Mouse (Mus musculus) heart, embryonic 15.5 days (tissue): Measurements from ENCODE around the gene Noxo1. TPM values are rescaled to one million over a fixed set of nuclear protein-coding genes. Genes with fewer than 3 reads are reported as not detected.
A peak's percentile ranks its signal among the peaks of the same experiment; 100 is the strongest.

Source experiments
- ATAC-seq: fragments of 200-750 bp; cut with Nextera tagmentation; replicated peaks from 2 replicates; pipeline ENCODE4 v1.8.0; 2017; ENCODE audit warnings: low read depth, moderate TSS enrichment; ENCODE audit not compliant: insufficient number of reproducible peaks, insufficient read depth, low FRiP score
- H3K27ac ChIP-seq: fragments of 300-500 bp; sonication (generic); 2 replicates; pipeline ENCODE4 v1.5.1; 2015; ENCODE audit warnings: mild to moderate bottlenecking, inconsistent platforms
- H3K27me3 ChIP-seq: fragments of 300-500 bp; sonication (generic); 2 replicates; pipeline ENCODE4 v1.6.1; 2015; ENCODE audit warnings: inconsistent platforms
- H3K36me3 ChIP-seq: fragments of 300-500 bp; sonication (generic); 2 replicates; pipeline ENCODE4 v1.6.1; 2015; ENCODE audit warnings: mild to moderate bottlenecking, inconsistent platforms
- H3K4me1 ChIP-seq: fragments of 300-500 bp; sonication (generic); replicated peaks from 2 replicates; pipeline ENCODE4 v1.6.1; 2015; ENCODE audit warnings: inconsistent platforms
- H3K4me2 ChIP-seq: fragments of 300-500 bp; sonication (generic); 2 replicates; pipeline ENCODE4 v1.6.1; 2015; ENCODE audit warnings: inconsistent platforms, mild to moderate bottlenecking, moderate library complexity
- H3K4me3 ChIP-seq: fragments of 300-500 bp; sonication (generic); 2 replicates; pipeline ENCODE4 v1.5.1; 2015; ENCODE audit warnings: mild to moderate bottlenecking, inconsistent platforms
- H3K9ac ChIP-seq: fragments of 300-500 bp; sonication (generic); 2 replicates; pipeline ENCODE4 v1.6.1; 2015; ENCODE audit warnings: mild to moderate bottlenecking, inconsistent platforms
- H3K9me3 ChIP-seq: fragments of 300-500 bp; sonication (generic); replicated peaks from 2 replicates; pipeline ENCODE4 v1.6.1; 2016; ENCODE audit warnings: inconsistent platforms
- WGBS: fragments of 180-500 bp; shearing (Covaris S2); methylation state at CpG from one replicate; pipeline ENCODE4 v1.1.7; 2015; ENCODE audit warnings: mixed read lengths; 5-methylcytosine and 5-hydroxymethylcytosine counted together
- polyA plus RNA-seq: library from polyadenylated mRNA; unstranded; fragments of >200 nt; fragmentation: Nextera tagmentation; extraction: Ambion mirVana; gene quantifications from 2 replicates; pipeline ENCODE4 v1.2.1, GENCODE M21; 2015

Gene Noxo1
- polyA plus RNA-seq, 1 experiment from 2014 or later, result 0.94 TPM

GRCm38 (mm10) chr17:24745526-24746497 lies 49.8 kb downstream of the Noxo1 start:
- Histone ChIP-seq H3K4me1 (no peaks in the 10 kb centered on the region), H3K27me3 (peaks cover 20% of the 10 kb centered on the region), H3K4me2 (no peak overlapping the region), H3K4me3 (no peak overlapping the region), H3K27ac (no peak overlapping the region), H3K9me3 (no peaks in the 10 kb centered on the region), H3K9ac (no peak overlapping the region), H3K36me3 (0 out of 2 replicates have a peak, but pooled peaks cover 5% of the 10 kb centered on the region)
- peak; percentile 74; the same call in 1 of the 2 replicates for ATAC-seq
- 20% methylated on average over 7 of the region's 7 CpGs for WGBS

GRCm38 (mm10) chr17:24746986-24747385 lies 51.0 kb downstream of the Noxo1 start:
- no peak overlapping the region for H3K27ac ChIP-seq
- H3K4me2 ChIP-seq, result no peak overlapping the region
- H3K27me3 ChIP-seq, result peaks cover 31% of the 10 kb centered on the region
- no peaks in the 10 kb centered on the region for H3K36me3 ChIP-seq
- ATAC-seq, result no peak
- no peak overlapping the region for H3K9ac ChIP-seq
- no peak overlapping the region for H3K4me3 ChIP-seq
- no peaks in the 10 kb centered on the region for H3K9me3 ChIP-seq
- WGBS, result 32% methylated on average over 4 of the region's 4 CpGs
- H3K4me1 ChIP-seq, result no peaks in the 10 kb centered on the region

Other genes starting within 250 kb of the Noxo1 start
- gene E4f1, start 225.9 kb upstream of the Noxo1 start, polyA plus RNA-seq, result 20.5 and 29.1 TPM in 2 replicates
- gene Pgp, start 225.8 kb upstream of the Noxo1 start, polyA plus RNA-seq, result 60.5 and 63.0 TPM in 2 replicates
- gene Bricd5, start 222.3 kb upstream of the Noxo1 start, polyA plus RNA-seq, result 0.18 TPM in 1 of 2 replicates, not detected in the other
- 15.2 and 18.8 TPM in 2 replicates for gene Mlst8, start 217.2 kb upstream of the Noxo1 start, polyA plus RNA-seq
- 0.39 and 0.94 TPM in 2 replicates for gene Caskin1, start 207.6 kb upstream of the Noxo1 start, polyA plus RNA-seq
- gene Traf7, start 168.3 kb upstream of the Noxo1 start, polyA plus RNA-seq, result 59.2 and 84.9 TPM in 2 replicates
- 0.97 and 1.2 TPM in 2 replicates for gene Rab26, start 162.0 kb upstream of the Noxo1 start, polyA plus RNA-seq
- 12.4 and 21.1 TPM in 2 replicates for gene Pkd1, start 146.4 kb upstream of the Noxo1 start, polyA plus RNA-seq
- 39.0 and 56.0 TPM in 2 replicates for gene Tsc2, start 63.6 kb upstream of the Noxo1 start, polyA plus RNA-seq
- gene Nthl1, start 63.6 kb upstream of the Noxo1 start, polyA plus RNA-seq, result 7.7 and 10.9 TPM in 2 replicates
- gene Slc9a3r2, start 45.9 kb upstream of the Noxo1 start, polyA plus RNA-seq, result 55.5 and 61.4 TPM in 2 replicates
- 0.26 TPM in 1 of 2 replicates, not detected in the other for gene Npw, start 37.8 kb upstream of the Noxo1 start, polyA plus RNA-seq
- 12.5 and 18.1 TPM in 2 replicates for gene Zfp598, start 26.5 kb upstream of the Noxo1 start, polyA plus RNA-seq
- gene Syngr3, start 6.3 kb upstream of the Noxo1 start, polyA plus RNA-seq, result 0.44 and 3.0 TPM in 2 replicates
- 26.3 and 26.8 TPM in 2 replicates for gene Gfer, start 78 bp upstream of the Noxo1 start, polyA plus RNA-seq
- gene Tbl3, start 11.4 kb downstream of the Noxo1 start, polyA plus RNA-seq, result 34.4 and 50.9 TPM in 2 replicates
- gene Rnf151, start 21.8 kb downstream of the Noxo1 start, polyA plus RNA-seq, result 0.13 TPM in 1 of 2 replicates, not detected in the other
- 770 and 917 TPM in 2 replicates for gene Rps2, start 21.9 kb downstream of the Noxo1 start, polyA plus RNA-seq
- 410 and 528 TPM in 2 replicates for gene Ndufb10, start 28.2 kb downstream of the Noxo1 start, polyA plus RNA-seq
- gene Rpl3l, start 31.6 kb downstream of the Noxo1 start, polyA plus RNA-seq, result 1.4 and 1.6 TPM in 2 replicates
- gene Msrb1, start 40.4 kb downstream of the Noxo1 start, polyA plus RNA-seq, result 21.4 and 25.6 TPM in 2 replicates
- 0.33 and 0.37 TPM in 2 replicates for gene Hs3st6, start 56.8 kb downstream of the Noxo1 start, polyA plus RNA-seq
- not detected in 2 replicates for gene Meiob, start 108.1 kb downstream of the Noxo1 start, polyA plus RNA-seq
- gene Hagh, start 143.9 kb downstream of the Noxo1 start, polyA plus RNA-seq, result 56.7 TPM in 2 replicates
- gene Fahd1, start 154.1 kb downstream of the Noxo1 start, polyA plus RNA-seq, result 39.8 and 49.1 TPM in 2 replicates
- 0.19 and 0.23 TPM in 2 replicates for gene Igfals, start 169.8 kb downstream of the Noxo1 start, polyA plus RNA-seq
- gene Nubp2, start 190.1 kb downstream of the Noxo1 start, polyA plus RNA-seq, result 28.6 and 42.8 TPM in 2 replicates
- 22.7 and 30.6 TPM in 2 replicates for gene Spsb3, start 190.4 kb downstream of the Noxo1 start, polyA plus RNA-seq
- 16.6 and 21.3 TPM in 2 replicates for gene Eme2, start 198.9 kb downstream of the Noxo1 start, polyA plus RNA-seq
- gene Mrps34, start 198.9 kb downstream of the Noxo1 start, polyA plus RNA-seq, result 74.7 and 78.0 TPM in 2 replicates
- gene Nme3, start 200.3 kb downstream of the Noxo1 start, polyA plus RNA-seq, result 32.2 and 36.5 TPM in 2 replicates
- gene Mapk8ip3, start 240.7 kb downstream of the Noxo1 start, polyA plus RNA-seq, result 23.2 and 28.2 TPM in 2 replicates